Mouse (Mus musculus): ENCODE results near the gene Hdc. TPM values are rescaled to one million over a fixed set of nuclear protein-coding genes. Genes with fewer than 3 reads are reported as not detected.

Hdc gene
- polyA plus RNA-seq (2017; shearing (Covaris generic)), result 13.3 TPM

GRCm38 (mm10) chr2:126619249-126619704, at the start of gene Hdc:
TSS of gene Hdc (minus strand) at chr2:126619299.

GRCm38 (mm10) chr2:126552357-126553290, 66.5 kb downstream of the Hdc start, which contains the start of gene Slc27a2:
TSS of gene Slc27a2 (plus strand) at chr2:126552407.

Other genes with a start within 250 kb of the Hdc start
- 40.8 TPM for gene Atp8b4, start 118.6 kb downstream of the Hdc start, polyA plus RNA-seq (2017; shearing (Covaris generic))
- not detected for gene Slc27a2, start 66.9 kb downstream of the Hdc start, polyA plus RNA-seq (2017; shearing (Covaris generic))
- 271 TPM for gene Gabpb1, start 57.0 kb upstream of the Hdc start, polyA plus RNA-seq (2017; shearing (Covaris generic))
- 48.2 TPM for gene Usp8, start 88.0 kb upstream of the Hdc start, polyA plus RNA-seq (2017; shearing (Covaris generic))
- 3.6 TPM for gene Usp50, start 164.2 kb upstream of the Hdc start, polyA plus RNA-seq (2017; shearing (Covaris generic))